Mouse (Mus musculus): ENCODE results near the gene Ccdc83.

The Ccdc83 gene

GRCm38 (mm10) chr7:90265289-90265970 lies at the start of gene Ccdc83:
Ccdc83 (minus strand) TSS chr7:90265777.
- DNase-seq (ENCODE audit: low read depth, low spot score) = peak; percentile 92

GRCm38 (mm10) chr7:90313421-90313820 lies 47.8 kb upstream of the Ccdc83 start:
- DNase-seq (ENCODE audit: low read depth, low spot score) = no peak

GRCm38 (mm10) chr7:90312151-90312883 lies 46.7 kb upstream of the Ccdc83 start:
- no peak for DNase-seq (ENCODE audit: low read depth, low spot score)

GRCm38 (mm10) chr7:90308003-90308402 lies 42.4 kb upstream of the Ccdc83 start:
- DNase-seq (ENCODE audit: low read depth, low spot score) = no peak

GRCm38 (mm10) chr7:90306968-90307367 lies 41.4 kb upstream of the Ccdc83 start:
- no peak for DNase-seq (ENCODE audit: low read depth, low spot score)

GRCm38 (mm10) chr7:90306079-90306478 lies 40.5 kb upstream of the Ccdc83 start:
- no peak for DNase-seq (ENCODE audit: low read depth, low spot score)

GRCm38 (mm10) chr7:90302647-90303552 lies 37.3 kb upstream of the Ccdc83 start:
- peak; percentile 19 for DNase-seq (ENCODE audit: low read depth, low spot score)

GRCm38 (mm10) chr7:90301942-90302646 lies 36.5 kb upstream of the Ccdc83 start, which contains the start of gene Sytl2:
Sytl2 (plus strand) TSS chr7:90302252.
- DNase-seq (ENCODE audit: low read depth, low spot score) = peak; percentile 32

GRCm38 (mm10) chr7:90291885-90292284 lies 26.3 kb upstream of the Ccdc83 start:
- DNase-seq (ENCODE audit: low read depth, low spot score) = no peak

- DNase-seq (ENCODE audit: low read depth, low spot score) = no peak
Measured at GRCm38 (mm10) chr7:90284793-90285192, 19.2 kb upstream of the Ccdc83 start.

GRCm38 (mm10) chr7:90282786-90283185 lies 17.2 kb upstream of the Ccdc83 start:
- no peak for DNase-seq (ENCODE audit: low read depth, low spot score)

GRCm38 (mm10) chr7:90281759-90282546 lies 16.4 kb upstream of the Ccdc83 start:
- DNase-seq (ENCODE audit: low read depth, low spot score) = no peak

GRCm38 (mm10) chr7:90280878-90281277 lies 15.3 kb upstream of the Ccdc83 start:
- no peak for DNase-seq (ENCODE audit: low read depth, low spot score)

GRCm38 (mm10) chr7:90280274-90280875 lies 14.8 kb upstream of the Ccdc83 start:
- DNase-seq (ENCODE audit: low read depth, low spot score) = peak; percentile 54

GRCm38 (mm10) chr7:90279136-90279535 lies 13.6 kb upstream of the Ccdc83 start:
- DNase-seq (ENCODE audit: low read depth, low spot score) = no peak

- DNase-seq (ENCODE audit: low read depth, low spot score) = no peak
Measured at GRCm38 (mm10) chr7:90277769-90278168, 12.2 kb upstream of the Ccdc83 start.

GRCm38 (mm10) chr7:90277246-90277645 lies 11.7 kb upstream of the Ccdc83 start:
- no peak for DNase-seq (ENCODE audit: low read depth, low spot score)

GRCm38 (mm10) chr7:90274561-90275100 lies 9.1 kb upstream of the Ccdc83 start:
- no peak for DNase-seq (ENCODE audit: low read depth, low spot score)

GRCm38 (mm10) chr7:90270141-90270540 lies 4.6 kb upstream of the Ccdc83 start:
- DNase-seq (ENCODE audit: low read depth, low spot score) = no peak
